Mouse (Mus musculus) adrenal gland (tissue): ENCODE measurements at regions not wholly inside any gene's neighbourhood (a gene's known extent, or its start where the extent isn't known, plus 50 kb on each side); places are given as distances from the start of the nearest gene placed in this dataset.
"Not testable (repeated sequence)": the region's sequence is repeated elsewhere in the genome, so short reads cannot be mapped to it uniquely, and the experiment has no call there.

ENCODE experiments used
- intact Hi-C: fragments of 180-260 bp; cut with DNase I; formaldehyde crosslinking; loops from one replicate; pipeline ENCODE4 v1.15.1; 2025

- intact Hi-C loops = loop anchor here (5.0 kb wide), 2 partner anchors 59 to 61 kb away; no protein-coding TSS in a partner anchor
Observed at GRCm38 (mm10) chr16:23838696-23839095, 52.1 kb downstream of the Sst start.

GRCm38 (mm10) chr16:23838114-23838513, 52.6 kb downstream of the Sst start:
- intact Hi-C loops = loop anchor here (5.0 kb wide), 2 partner anchors 59 to 61 kb away; no protein-coding TSS in a partner anchor

GRCm38 (mm10) chr16:23834991-23835390, 55.8 kb downstream of the Sst start:
- intact Hi-C loops = loop anchor here (5.0 kb wide), 2 partner anchors 58 to 62 kb away; no protein-coding TSS in a partner anchor

- intact Hi-C loops = no loop called here
Observed at GRCm38 (mm10) chr16:23833603-23834002, 57.2 kb downstream of the Sst start.

- intact Hi-C loops = no loop called here
Observed at GRCm38 (mm10) chr16:23833042-23833423, 57.7 kb downstream of the Sst start.

GRCm38 (mm10) chr16:23832393-23833041, 58.2 kb downstream of the Sst start:
- intact Hi-C loops = no loop called here

GRCm38 (mm10) chr16:23825662-23826061, 65.1 kb downstream of the Sst start:
- intact Hi-C loops = no loop called here

- intact Hi-C loops = no loop called here
Observed at GRCm38 (mm10) chr16:23785216-23785615, 105.5 kb downstream of the Sst start.

GRCm38 (mm10) chr16:23784021-23784897, 106.5 kb downstream of the Sst start:
- intact Hi-C loops = no loop called here

- intact Hi-C loops = no loop called here
Observed at GRCm38 (mm10) chr16:23780440-23781231, 110.1 kb downstream of the Sst start.

- intact Hi-C loops = loop anchor here (5.0 kb wide), 1 partner anchor 59 kb away; no protein-coding TSS in a partner anchor
Observed at GRCm38 (mm10) chr16:23777894-23778293, 112.9 kb downstream of the Sst start.

GRCm38 (mm10) chr16:23777041-23777440, 113.7 kb downstream of the Sst start:
- intact Hi-C loops = loop anchor here (5.0 kb wide), 1 partner anchor 60 kb away; no protein-coding TSS in a partner anchor

- intact Hi-C loops = loop anchor here (5.0 kb wide), 1 partner anchor 61 kb away; no protein-coding TSS in a partner anchor
Observed at GRCm38 (mm10) chr16:23776501-23776900, 114.3 kb downstream of the Sst start.

- intact Hi-C loops = no loop called here
Observed at GRCm38 (mm10) chr16:23758136-23758812, 132.5 kb downstream of the Sst start.

- intact Hi-C loops = loop anchor here (5.0 kb wide), 1 partner anchor 160 kb away; no protein-coding TSS in a partner anchor
Observed at GRCm38 (mm10) chr16:23737026-23737425, 153.7 kb downstream of the Sst start.

GRCm38 (mm10) chr16:23735722-23736121, 155.0 kb downstream of the Sst start:
- intact Hi-C loops = loop anchor here (5.0 kb wide), 1 partner anchor 162 kb away; no protein-coding TSS in a partner anchor

GRCm38 (mm10) chr16:23726562-23726961, 164.2 kb downstream of the Sst start:
- intact Hi-C loops = no loop called here

GRCm38 (mm10) chr16:23721745-23722144, 169.0 kb downstream of the Sst start:
- intact Hi-C loops = no loop called here

- intact Hi-C loops = loop anchor here (2.0 kb wide), 1 partner anchor 30 kb away; no protein-coding TSS in a partner anchor
Observed at GRCm38 (mm10) chr16:23701156-23701555, 180.5 kb upstream of the Masp1 start.

GRCm38 (mm10) chr16:23694226-23694625, 173.6 kb upstream of the Masp1 start:
- intact Hi-C loops = not testable (repeated sequence)
